Mouse (Mus musculus) embryonic facial prominence, embryonic 15.5 days (tissue): ENCODE data around the gene 1700057G04Rik. TPM values are rescaled to one million over a fixed set of nuclear protein-coding genes. Genes with fewer than 3 reads are reported as not detected.

ENCODE experiments used
- ATAC-seq: fragments of 200-750 bp; cut with Nextera tagmentation; 2 replicates; pipeline ENCODE4 v1.8.0; 2017; ENCODE audit warnings: low read depth, moderate TSS enrichment; ENCODE audit not compliant: insufficient number of reproducible peaks, low FRiP score, low TSS enrichment
- H3K27ac ChIP-seq: fragments of 300-500 bp; sonication (generic); replicated peaks from 2 replicates; pipeline ENCODE4 v1.5.1; 2015; ENCODE audit warnings: mild to moderate bottlenecking, inconsistent platforms
- H3K27me3 ChIP-seq: fragments of 300-500 bp; sonication (generic); 2 replicates; pipeline ENCODE4 v1.6.1; 2015; ENCODE audit warnings: inconsistent platforms
- H3K36me3 ChIP-seq: fragments of 300-500 bp; sonication (generic); 2 replicates; pipeline ENCODE4 v1.6.1; 2015; ENCODE audit warnings: mild to moderate bottlenecking, inconsistent platforms
- H3K4me1 ChIP-seq: fragments of 300-500 bp; sonication (generic); 2 replicates; pipeline ENCODE4 v1.6.1; 2015; ENCODE audit warnings: inconsistent platforms
- H3K4me2 ChIP-seq: fragments of 300-500 bp; sonication (generic); replicated peaks from 2 replicates; pipeline ENCODE4 v1.6.1; 2015; ENCODE audit warnings: mild to moderate bottlenecking, inconsistent platforms
- H3K4me3 ChIP-seq: fragments of 300-500 bp; sonication (generic); replicated peaks from 2 replicates; pipeline ENCODE4 v1.5.1; 2015; ENCODE audit warnings: mild to moderate bottlenecking, inconsistent platforms
- H3K9ac ChIP-seq: fragments of 300-500 bp; sonication (generic); 2 replicates; pipeline ENCODE4 v1.6.1; 2015; ENCODE audit warnings: inconsistent platforms
- H3K9me3 ChIP-seq: fragments of 300-500 bp; sonication (generic); replicated peaks from 2 replicates; pipeline ENCODE4 v1.6.1; 2016; ENCODE audit warnings: inconsistent platforms
- WGBS: fragments of 180-500 bp; shearing (Covaris S2); methylation state at CpG from one replicate; pipeline ENCODE4 v1.1.7; 2015; 5-methylcytosine and 5-hydroxymethylcytosine counted together
- microRNA-seq: library from miRNA; unstranded; fragments of <30 nt; microRNA quantifications from one replicate; pipeline ENCODE4, GENCODE M21; 2016; ENCODE audit warnings: borderline number of aligned reads
- polyA plus RNA-seq: library from polyadenylated mRNA; unstranded; fragments of >200 nt; fragmentation: Nextera tagmentation; extraction: Ambion mirVana; gene quantifications from 2 replicates; pipeline ENCODE4 v1.2.1, GENCODE M21; 2015

Gene 1700057G04Rik
- polyA plus RNA-seq, 1 experiment from 2014 or later: not detected

DNA sequence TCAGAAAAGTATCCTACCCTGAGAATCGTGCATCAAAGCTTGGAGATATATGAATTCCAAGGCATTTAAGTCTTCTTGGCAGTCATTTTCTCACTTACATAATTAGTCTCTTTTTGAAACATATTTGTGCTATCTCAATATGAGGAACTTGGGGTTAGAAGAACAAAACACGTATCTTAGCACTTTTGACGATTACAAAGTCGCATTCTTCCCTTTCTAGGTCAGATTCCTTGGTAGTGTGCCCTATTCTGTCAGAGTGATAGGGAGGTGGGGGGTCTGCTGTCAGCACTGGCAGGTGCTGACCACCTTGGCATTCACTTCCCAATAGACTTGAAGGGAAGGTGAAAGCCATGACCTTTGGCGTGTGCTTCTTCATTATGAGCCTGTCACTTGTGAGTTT lies 93.5 kb downstream of the 1700057G04Rik start:
- Histone ChIP-seq H3K4me2 (no peak overlapping the region), H3K4me3 (no peak overlapping the region), H3K27ac (no peak overlapping the region), H3K36me3 (no peaks in the 10 kb centered on the region), H3K9me3 (no peaks in the 10 kb centered on the region), H3K27me3 (no peaks in the 10 kb centered on the region), H3K9ac (no peak overlapping the region), H3K4me1 (no peaks in the 10 kb centered on the region)
- ATAC-seq: no peak
- WGBS: 79% methylated on average over 5 of the region's 5 CpGs

Small RNA genes lying within 50 kb of the gene (microRNA-seq; reads per million reads assigned to microRNA genes)
- gene Mir6386: not detected

Other genes starting within 250 kb of the 1700057G04Rik start
- not detected in 2 replicates for gene Plscr5, start 116.4 kb upstream of the 1700057G04Rik start, polyA plus RNA-seq
- 15.3 and 18.9 TPM in 2 replicates for gene Plscr1, start 59.6 kb upstream of the 1700057G04Rik start, polyA plus RNA-seq
- gene Plscr2, start 33.8 kb upstream of the 1700057G04Rik start, polyA plus RNA-seq: 1.5 and 2.1 TPM in 2 replicates
- 6.4 and 7.5 TPM in 2 replicates for gene Plscr4, start 148.0 kb downstream of the 1700057G04Rik start, polyA plus RNA-seq
- 43.5 and 47.5 TPM in 2 replicates for gene Plod2, start 232.8 kb downstream of the 1700057G04Rik start, polyA plus RNA-seq